Mouse (Mus musculus) ovary, postnatal 10 days (tissue): Measurements from ENCODE around the gene Sult2a7.

ENCODE experiments used
- DNase-seq: peaks from one replicate; pipeline ENCODE4 v3.0.0; 2022; ENCODE audit warnings: low spot score

Sult2a7 gene

GRCm38 (mm10) chr7:14494130-14494529 is at the start of gene Sult2a7:
Gene Sult2a7 (minus strand): TSS chr7:14494230.
- no peak for DNase-seq

DNA sequence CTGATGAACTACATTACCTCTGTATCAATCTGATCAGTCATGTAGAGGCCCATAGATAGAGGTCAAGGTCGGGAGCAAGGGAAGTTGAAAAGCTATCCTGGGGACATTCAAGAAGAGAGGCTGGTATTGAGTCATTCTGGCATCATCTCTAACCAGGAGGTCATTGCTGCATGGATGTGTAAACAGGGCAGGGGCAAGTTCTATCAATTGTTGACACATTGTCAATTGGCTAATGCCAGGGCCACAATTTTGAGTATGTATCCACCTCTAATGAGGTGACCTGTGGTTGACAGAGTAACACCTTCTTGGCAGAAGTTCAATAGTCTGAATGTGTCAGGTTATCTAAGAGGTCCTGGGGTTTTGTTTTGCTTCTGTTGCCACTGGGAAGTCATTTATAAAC is 31.2 kb upstream of the Sult2a7 start:
- DNase-seq: no peak

DNA sequence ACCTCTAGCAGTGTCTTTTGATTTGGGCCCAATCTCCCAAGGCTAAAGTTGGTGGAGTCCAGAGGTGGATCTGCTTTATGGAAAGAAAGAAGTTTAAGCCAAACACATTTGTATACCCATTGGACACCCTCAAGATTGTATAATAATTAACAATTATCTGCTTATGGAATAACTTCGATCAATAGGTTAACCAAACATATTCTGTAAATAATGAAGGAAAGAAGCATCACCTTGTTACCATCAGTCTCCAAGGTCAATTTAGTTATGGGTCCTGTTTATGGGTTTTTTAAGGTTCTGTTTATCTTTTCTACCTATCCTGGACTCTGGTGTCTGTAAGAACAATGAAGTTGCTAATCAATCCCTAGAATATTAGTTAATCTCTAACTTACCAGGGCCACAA is 28.6 kb upstream of the Sult2a7 start:
- DNase-seq: no peak

DNA sequence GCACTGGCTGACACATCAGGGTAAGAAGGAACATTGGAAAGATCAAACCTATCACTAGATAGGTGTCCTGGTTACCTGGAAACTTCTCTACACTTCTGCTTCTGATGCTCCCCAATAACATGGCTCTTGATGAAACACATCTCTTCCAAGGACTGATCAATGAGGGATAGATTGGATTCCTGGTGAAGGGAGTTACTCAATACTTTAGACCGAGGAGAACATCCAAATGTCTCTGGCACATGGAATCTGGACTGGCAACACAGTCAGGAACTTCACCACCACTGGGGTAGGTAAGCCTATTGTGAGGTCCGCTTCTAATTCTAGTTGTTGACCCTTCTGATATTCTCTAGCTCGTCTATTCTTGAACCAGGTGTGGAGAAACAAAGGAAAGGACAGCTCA is 24.3 kb upstream of the Sult2a7 start:
- DNase-seq: no peak

- DNase-seq: no peak
Observed at GRCm38 (mm10) chr7:14492886-14493285, 1.1 kb downstream of the Sult2a7 start.

DNA sequence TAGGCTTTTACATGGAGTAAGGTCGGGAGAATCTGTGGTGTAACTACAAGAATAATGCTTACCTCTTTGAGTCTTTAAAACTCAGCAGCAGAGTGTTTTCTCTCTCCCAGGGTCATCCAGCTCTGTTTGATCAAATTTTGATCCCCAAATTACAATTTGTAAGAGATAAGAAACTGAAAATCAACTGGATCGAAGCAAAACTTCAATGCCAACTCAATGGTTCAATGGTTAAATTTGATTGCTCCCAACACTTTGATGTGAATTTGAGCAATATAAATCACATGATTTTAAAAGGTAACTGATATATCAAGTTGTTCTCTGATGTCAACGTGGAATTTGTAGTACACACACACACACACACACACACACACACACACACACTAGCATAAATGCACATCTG is 47.5 kb downstream of the Sult2a7 start, which contains the start of gene Sult2a8:
Gene Sult2a8 (minus strand): TSS at position 236 of the 400 bp plus-strand sequence.
- no peak for DNase-seq

DNA sequence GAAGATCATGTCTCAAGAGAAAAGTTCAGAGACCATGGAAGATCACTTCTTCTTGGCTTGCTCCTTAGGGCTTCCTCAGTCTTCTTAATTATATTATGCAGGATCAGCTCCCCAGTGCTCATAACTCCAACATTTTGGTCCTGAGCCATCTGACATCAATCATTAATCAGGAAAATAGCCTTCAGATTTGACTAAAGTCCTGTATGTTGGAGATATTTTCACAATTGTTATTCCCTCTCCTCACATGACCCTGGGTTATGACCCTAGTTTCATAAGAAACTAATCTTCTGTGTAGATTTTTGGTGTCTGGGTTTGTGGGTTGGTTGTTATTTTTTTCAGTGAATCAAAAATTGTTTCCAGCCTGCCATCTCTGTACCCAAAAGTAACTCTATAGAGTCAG is 54.4 kb downstream of the Sult2a7 start:
- no peak for DNase-seq

GRCm38 (mm10) chr7:14438484-14438883 is 55.5 kb downstream of the Sult2a7 start:
- no peak for DNase-seq

GRCm38 (mm10) chr7:14438029-14438428 is 56.0 kb downstream of the Sult2a7 start:
- DNase-seq: no peak
